Mouse (Mus musculus) stomach, embryonic 16.5 days (tissue): ENCODE results near the gene Sdc4. TPM values are rescaled to one million over a fixed set of nuclear protein-coding genes. Genes with fewer than 3 reads are reported as not detected.
A peak's percentile ranks its signal among the peaks of the same experiment; 100 is the strongest.

ENCODE experiments used
- ATAC-seq: fragments of 200-750 bp; cut with Nextera tagmentation; 2 replicates; pipeline ENCODE4 v1.8.0; 2017; ENCODE audit warnings: moderate number of reproducible peaks, moderate TSS enrichment; ENCODE audit not compliant: insufficient read depth, low FRiP score
- H3K27ac ChIP-seq: fragments of 300-500 bp; sonication (generic); 2 replicates; pipeline ENCODE4 v1.5.1; 2014; ENCODE audit warnings: low read length
- H3K27me3 ChIP-seq: fragments of 300-500 bp; sonication (generic); 2 replicates; pipeline ENCODE4 v1.6.1; 2014; ENCODE audit warnings: low read length, control low read depth, mixed read lengths; ENCODE audit not compliant: control insufficient read depth, insufficient read depth
- H3K36me3 ChIP-seq: fragments of 300-500 bp; sonication (generic); 2 replicates; pipeline ENCODE4 v1.6.1; 2014; ENCODE audit warnings: low read length; ENCODE audit not compliant: control insufficient read depth, insufficient read depth
- H3K4me1 ChIP-seq: fragments of 300-500 bp; sonication (generic); 2 replicates; pipeline ENCODE4 v1.6.1; 2014; ENCODE audit warnings: low read length, control low read depth, mixed read lengths; ENCODE audit not compliant: control insufficient read depth, insufficient read depth
- H3K4me2 ChIP-seq: fragments of 300-500 bp; sonication (generic); 2 replicates; pipeline ENCODE4 v1.6.1; 2014; ENCODE audit warnings: low read depth, low read length, mixed read lengths
- H3K4me3 ChIP-seq: fragments of 300-500 bp; sonication (generic); replicated peaks from 2 replicates; pipeline ENCODE4 v1.5.1; 2014; ENCODE audit warnings: mild to moderate bottlenecking, low read length
- H3K9ac ChIP-seq: fragments of 300-500 bp; sonication (generic); 2 replicates; pipeline ENCODE4 v1.6.1; 2014; ENCODE audit warnings: low read length
- H3K9me3 ChIP-seq: fragments of 300-500 bp; sonication (generic); replicated peaks from 2 replicates; pipeline ENCODE4 v1.6.1; 2016; ENCODE audit warnings: low read length, control low read depth; ENCODE audit not compliant: control insufficient read depth
- WGBS: fragments of 180-500 bp; shearing (Covaris S2); extraction: QIAGEN DNeasy Blood & Tissue Kit; methylation state at CpG from one replicate; pipeline ENCODE4 v1.1.7; 2014; 5-methylcytosine and 5-hydroxymethylcytosine counted together
- polyA plus RNA-seq: library from polyadenylated mRNA; unstranded; fragments of >200 nt; fragmentation: Nextera tagmentation; extraction: Ambion mirVana; gene quantifications from 2 replicates; pipeline ENCODE4 v1.2.1, GENCODE M21; 2015

Sdc4 gene
- polyA plus RNA-seq, 1 experiment from 2014 or later: 150 TPM

DNA sequence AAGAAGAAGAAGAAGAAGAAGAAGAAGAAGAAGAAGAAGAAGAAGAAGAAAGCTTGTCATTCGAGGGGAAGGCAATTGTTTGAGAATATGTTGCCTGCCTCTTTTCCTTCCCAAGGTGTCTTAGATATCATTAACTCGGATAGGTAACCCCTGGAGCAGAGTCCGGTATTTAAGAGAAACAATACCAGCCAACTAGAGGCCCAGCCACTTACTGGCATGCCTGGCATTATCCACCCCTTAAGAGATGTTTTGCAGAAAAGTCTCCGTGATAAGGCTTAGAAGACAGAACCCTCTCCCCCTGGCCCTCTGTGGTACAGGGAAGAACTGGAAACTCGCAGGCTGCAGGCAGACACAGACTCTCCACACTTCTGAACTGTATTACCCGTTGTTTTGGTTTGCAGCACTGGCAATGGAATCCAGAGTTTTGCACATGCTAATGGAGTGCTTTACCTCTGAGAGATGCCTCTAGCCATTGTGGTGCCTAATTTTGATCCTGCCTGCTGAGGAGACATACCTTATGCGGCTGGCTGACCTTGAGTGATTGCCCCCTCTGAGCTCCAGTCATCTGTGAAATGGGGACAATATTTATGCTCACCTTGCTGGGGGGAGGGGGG is 10.3 kb upstream of the Sdc4 start:
- Histone ChIP-seq H3K4me3 (no peak overlapping the region), H3K9me3 (no peaks in the 10 kb centered on the region), H3K27me3 (no peaks in the 10 kb centered on the region), H3K27ac (peak overlapping the region; percentile 92; the same call in 1 of the 2 replicates), H3K4me2 (no peak overlapping the region), H3K4me1 (peaks cover 33% of the 10 kb centered on the region), H3K9ac (no peak overlapping the region), H3K36me3 (no peaks in the 10 kb centered on the region)
- 63% methylated on average over 7 of the region's 7 CpGs for WGBS
- ATAC-seq: no peak

DNA sequence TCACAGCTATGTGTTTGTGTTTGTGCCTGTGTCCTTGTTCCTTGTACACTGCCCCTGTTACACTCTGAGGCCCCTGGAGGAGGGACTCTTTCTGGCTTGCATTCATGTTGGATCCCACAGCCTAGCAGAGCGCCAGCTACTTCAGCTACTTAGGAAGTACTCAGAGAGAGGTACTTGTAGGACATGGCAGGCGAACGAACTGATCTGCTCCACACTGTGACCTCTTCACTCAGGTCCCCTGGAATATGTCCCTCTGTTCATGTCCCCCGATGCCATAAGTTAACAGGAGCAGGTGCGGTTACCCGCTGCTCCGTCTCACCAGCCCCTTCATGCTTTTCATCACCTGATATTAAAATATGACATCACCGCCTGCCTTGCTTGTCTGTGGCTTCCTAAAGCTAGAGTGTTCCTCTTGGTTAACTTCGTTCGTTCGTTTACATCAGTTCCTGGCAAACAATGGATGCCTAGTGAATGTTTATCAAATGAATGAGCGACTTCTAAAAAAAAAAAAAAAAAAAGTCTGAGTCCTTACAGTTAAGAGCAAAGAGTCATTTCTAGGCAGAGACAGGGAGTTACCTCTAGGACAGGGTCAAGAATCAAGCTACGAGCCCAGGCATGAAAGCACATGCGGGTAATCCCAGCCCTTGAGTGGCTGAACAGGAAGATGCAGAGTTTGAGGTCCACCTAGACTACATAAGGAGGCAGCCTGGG is 9.5 kb upstream of the Sdc4 start:
- Histone ChIP-seq H3K27me3 (no peaks in the 10 kb centered on the region), H3K27ac (no peak overlapping the region), H3K4me3 (no peak overlapping the region), H3K4me2 (no peak overlapping the region), H3K9me3 (no peaks in the 10 kb centered on the region), H3K4me1 (peaks cover 36% of the 10 kb centered on the region), H3K9ac (no peak overlapping the region; the same call in 1 of the 2 replicates), H3K36me3 (no peaks in the 10 kb centered on the region)
- WGBS: 56% methylated on average over 14 of the region's 14 CpGs
- ATAC-seq: no peak

DNA sequence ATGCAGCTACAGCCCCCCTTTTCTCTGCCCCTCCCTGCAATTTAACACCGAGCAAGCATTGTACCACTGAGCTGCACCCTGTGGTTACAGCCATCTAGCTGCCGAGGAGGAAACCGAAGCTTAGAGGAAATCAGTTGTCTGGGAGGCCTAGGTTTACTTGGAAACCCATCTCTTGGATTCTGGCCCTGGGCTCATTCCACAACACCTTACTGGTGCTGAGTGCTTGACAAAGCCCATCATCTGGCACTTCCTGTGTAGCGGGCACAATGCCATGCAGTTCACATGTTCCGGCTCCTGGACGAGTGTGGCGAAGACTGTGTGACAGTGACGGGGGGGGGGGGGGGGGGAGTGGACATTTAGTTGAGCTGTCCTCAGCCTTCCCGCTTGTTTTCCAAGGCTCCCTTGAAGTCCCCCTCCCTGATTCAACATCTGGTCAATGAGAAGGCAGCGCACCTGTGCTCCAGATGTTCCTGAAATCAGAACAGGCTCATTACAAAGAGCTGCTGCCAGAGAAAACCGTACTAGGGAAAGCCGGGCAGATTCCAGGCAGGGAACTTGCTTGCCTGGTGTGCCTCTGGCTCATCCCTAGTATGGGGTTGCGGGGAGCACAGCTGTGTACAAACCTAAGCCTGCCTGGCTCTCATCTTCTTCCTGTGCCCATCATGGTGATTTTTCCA is 8.5 kb upstream of the Sdc4 start:
- Histone ChIP-seq H3K36me3 (no peaks in the 10 kb centered on the region), H3K4me1 (peaks cover 36% of the 10 kb centered on the region), H3K4me2 (no peak overlapping the region), H3K9ac (no peak overlapping the region), H3K9me3 (no peaks in the 10 kb centered on the region), H3K27ac (no peak overlapping the region), H3K27me3 (no peaks in the 10 kb centered on the region), H3K4me3 (no peak overlapping the region)
- no peak for ATAC-seq
- WGBS: 49% methylated on average over 13 of the region's 13 CpGs

DNA sequence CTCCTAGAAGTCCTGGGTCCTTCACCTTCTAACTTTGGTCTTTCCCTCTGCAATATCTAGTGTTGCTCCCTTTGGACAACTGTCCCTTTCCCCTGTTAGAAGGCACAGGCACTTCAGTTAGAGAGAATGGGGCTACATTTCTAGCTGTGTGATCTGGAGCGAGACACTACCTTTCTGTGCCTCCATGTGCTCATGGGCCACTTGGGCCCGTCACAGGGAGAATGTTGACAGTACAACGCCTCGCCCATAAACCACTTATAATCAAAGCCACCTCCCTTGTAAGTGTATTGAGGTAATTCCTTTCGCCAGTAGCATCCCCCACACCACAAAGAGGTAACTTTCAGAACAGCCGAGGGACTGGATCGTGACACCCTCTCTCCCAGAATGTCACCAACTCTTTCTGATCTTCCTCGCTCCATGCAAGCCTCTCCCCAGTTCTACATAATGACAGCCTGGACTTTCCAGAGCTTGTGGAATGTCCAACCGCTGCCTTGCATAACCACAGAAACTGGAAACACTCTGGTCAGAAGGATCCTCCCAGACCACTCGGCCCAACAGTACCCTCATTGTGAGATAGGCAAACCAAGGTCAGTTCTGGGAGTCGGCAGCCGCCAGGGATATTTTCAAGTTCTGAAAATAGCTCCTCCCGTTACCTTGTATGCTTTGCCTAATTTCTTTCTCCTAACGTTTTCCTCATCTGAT is 5.8 kb upstream of the Sdc4 start:
- Histone ChIP-seq H3K27ac (no peak overlapping the region), H3K9me3 (no peaks in the 10 kb centered on the region), H3K4me1 (peaks cover 16% of the 10 kb centered on the region), H3K36me3 (no peaks in the 10 kb centered on the region), H3K9ac (no peak overlapping the region), H3K27me3 (no peaks in the 10 kb centered on the region), H3K4me2 (no peak overlapping the region), H3K4me3 (no peak overlapping the region)
- WGBS: 71% methylated on average over 14 of the region's 14 CpGs
- ATAC-seq: no peak

DNA sequence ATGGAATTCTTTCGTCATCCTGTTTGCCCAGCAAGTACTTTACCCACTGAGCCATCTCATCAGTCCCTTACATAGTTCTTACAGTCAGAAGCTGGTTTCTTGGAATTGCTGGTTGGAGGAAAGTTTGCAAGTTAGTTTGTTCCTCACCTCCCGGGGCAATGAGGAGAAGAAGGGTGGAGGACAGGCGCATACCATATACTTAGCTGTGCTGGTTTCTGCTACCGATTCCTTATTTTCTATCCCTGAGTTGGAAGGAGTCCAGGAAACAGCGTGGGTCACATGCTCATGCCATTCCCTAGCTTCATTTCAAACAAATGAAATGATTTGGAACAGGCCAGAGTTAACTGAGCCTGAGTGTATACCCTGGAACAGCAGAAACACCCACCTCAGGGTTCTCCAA is 5.2 kb upstream of the Sdc4 start:
- Histone ChIP-seq H3K9me3 (no peaks in the 10 kb centered on the region), H3K27me3 (no peaks in the 10 kb centered on the region), H3K4me1 (peaks cover 12% of the 10 kb centered on the region), H3K4me3 (no peak overlapping the region), H3K9ac (no peak overlapping the region), H3K27ac (no peak overlapping the region), H3K4me2 (no peak overlapping the region), H3K36me3 (no peaks in the 10 kb centered on the region)
- WGBS: 65% methylated on average over 5 of the region's 5 CpGs
- ATAC-seq: no peak

DNA sequence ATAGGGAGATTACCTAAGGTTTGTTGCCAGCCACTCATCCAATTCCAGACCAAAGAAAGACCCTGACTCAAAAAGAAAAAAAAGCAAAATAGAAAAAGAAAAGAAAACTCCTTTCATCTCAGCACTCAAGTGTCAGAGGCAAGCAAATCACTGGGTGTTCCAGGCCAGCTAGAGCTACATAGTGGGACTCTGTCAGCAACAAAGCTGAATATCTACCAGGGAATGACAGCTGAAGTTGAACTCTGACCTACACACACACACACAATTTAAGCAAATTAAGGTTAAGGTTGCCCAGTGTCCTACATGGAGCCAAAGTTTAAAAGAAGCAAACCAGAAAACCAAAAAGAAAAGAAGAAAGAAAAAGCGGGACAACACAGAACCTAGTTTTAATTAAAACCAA is 4.5 kb upstream of the Sdc4 start:
- Histone ChIP-seq H3K9ac (no peak overlapping the region), H3K27ac (no peak overlapping the region), H3K27me3 (no peaks in the 10 kb centered on the region), H3K4me1 (peaks cover 15% of the 10 kb centered on the region), H3K9me3 (no peaks in the 10 kb centered on the region), H3K36me3 (no peaks in the 10 kb centered on the region), H3K4me3 (no peak overlapping the region), H3K4me2 (no peak overlapping the region)
- no peak for ATAC-seq
- 81% methylated on average over 1 of the region's 1 CpGs for WGBS

DNA sequence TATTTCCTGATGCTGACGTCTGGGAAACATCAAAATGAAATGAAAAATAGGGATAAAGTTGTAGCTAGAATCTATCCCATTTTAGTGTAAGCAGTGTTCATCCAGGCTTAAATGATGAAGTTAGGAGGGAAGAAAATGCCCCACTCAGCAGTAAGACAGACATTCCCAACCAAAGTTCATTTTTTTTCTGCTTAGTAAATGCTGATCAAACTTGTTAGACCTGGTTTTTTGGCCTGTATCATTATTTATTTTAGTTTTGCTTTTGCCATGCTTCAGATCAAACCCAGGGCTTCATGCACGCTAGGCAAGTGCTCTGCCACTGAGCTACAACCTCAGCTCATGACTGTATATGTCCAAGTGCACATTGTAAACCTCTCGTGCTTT is 2.4 kb upstream of the Sdc4 start:
- 70% methylated on average over 3 of the region's 3 CpGs for WGBS
- H3K4me2 ChIP-seq: no peak overlapping the region
- no peak overlapping the region for H3K9ac ChIP-seq
- no peak for ATAC-seq
- no peaks in the 10 kb centered on the region for H3K36me3 ChIP-seq
- no peaks in the 10 kb centered on the region for H3K27me3 ChIP-seq
- H3K9me3 ChIP-seq: no peaks in the 10 kb centered on the region
- H3K4me3 ChIP-seq: no peak overlapping the region
- no peak overlapping the region for H3K27ac ChIP-seq
- peaks cover 23% of the 10 kb centered on the region for H3K4me1 ChIP-seq

DNA sequence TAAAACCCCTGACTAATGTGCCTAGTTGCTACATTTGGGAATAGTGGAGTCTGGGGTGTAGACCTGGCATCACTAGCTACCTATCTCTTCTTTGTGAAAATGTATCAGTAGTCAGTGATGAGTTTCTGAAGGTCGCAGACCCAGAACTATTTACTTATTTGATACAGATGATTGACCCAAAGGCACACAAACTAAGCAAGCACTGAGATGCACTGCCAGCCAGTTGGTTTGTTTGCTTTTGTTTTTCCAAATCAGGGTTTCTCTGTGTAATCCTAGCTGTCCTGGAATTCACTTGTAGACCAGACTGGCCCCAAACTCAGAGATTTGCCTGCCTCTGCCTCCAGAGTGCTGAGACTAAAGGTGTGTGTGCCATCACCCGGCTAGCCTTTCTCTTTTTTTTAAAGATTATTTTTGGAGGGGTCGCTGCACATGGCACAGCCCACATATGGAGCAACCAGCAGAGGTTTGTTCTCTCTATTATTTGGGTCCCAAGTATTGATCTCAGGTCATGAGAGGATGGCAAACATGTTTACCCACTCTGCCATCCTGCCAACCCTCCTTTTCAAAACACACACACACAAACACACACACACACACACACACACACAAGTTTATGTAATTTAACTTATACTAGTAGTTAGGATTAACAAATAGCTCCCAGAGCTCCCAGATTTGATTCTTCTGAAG is 1.9 kb upstream of the Sdc4 start:
- Histone ChIP-seq H3K4me2 (no peak overlapping the region), H3K27me3 (no peaks in the 10 kb centered on the region), H3K36me3 (no peaks in the 10 kb centered on the region), H3K4me3 (no peak overlapping the region), H3K9me3 (no peaks in the 10 kb centered on the region), H3K27ac (no peak overlapping the region), H3K4me1 (peaks cover 27% of the 10 kb centered on the region), H3K9ac (no peak overlapping the region)
- no peak for ATAC-seq
- 73% methylated on average over 3 of the region's 3 CpGs for WGBS
